Mouse (Mus musculus) heart, adult 2 months (tissue): ENCODE measurements around the gene Gabpb1.

Experiments used
- CTCF ChIP-seq: fragments of 200-600 bp; IDR thresholded peaks from 2 replicates; pipeline ENCODE4 v1.8.1; 2022; ENCODE audit warnings: antibody characterized with exemption, mild to moderate bottlenecking, moderate library complexity
- EP300 ChIP-seq: fragments of 200-500 bp; IDR thresholded peaks from 2 replicates; pipeline ENCODE4 v1.6.1; 2011; ENCODE audit warnings: low read depth, low read length, control low read depth; ENCODE audit not compliant: insufficient read depth
- POLR2A ChIP-seq: fragments of 200-500 bp; IDR thresholded peaks from 2 replicates; pipeline ENCODE4 v1.6.1; 2011; ENCODE audit warnings: mild to moderate bottlenecking, low read depth, low read length, control low read depth; ENCODE audit not compliant: insufficient read depth

- TF ChIP-seq POLR2A (no peak), CTCF (0 out of 2 replicates have a peak, but pooled peaks have one; percentile 8), EP300 (no peak)
These were observed 77.8 kb downstream of the Gabpb1 start for GRCm38 (mm10) chr2:126598359-126598758.
